Mouse (Mus musculus) layer of hippocampus, adult 2 months (tissue): ENCODE measurements around the gene Klhl5. TPM values are rescaled to one million over a fixed set of nuclear protein-coding genes. Genes with fewer than 3 reads are reported as not detected.

Source experiments
- DNase-seq, 2 experiments: peaks; one replicate each; pipeline ENCODE4 v3.0.0; 2022; ENCODE audit warnings: low spot score in 2 of 2
- H3K27ac ChIP-seq: fragments of 200-600 bp; 2 replicates; pipeline ENCODE4 v1.8.1; 2022
- H3K4me3 ChIP-seq: fragments of 200-600 bp; 2 replicates; pipeline ENCODE4 v1.8.1; 2022; ENCODE audit warnings: mild to moderate bottlenecking
- CTCF ChIP-seq: fragments of 200-600 bp; conservative IDR thresholded peaks from 2 replicates; pipeline ENCODE4 v1.8.1; 2022; ENCODE audit warnings: antibody characterized with exemption, mild to moderate bottlenecking, moderate library complexity
- total RNA-seq, 2 experiments: library from RNA; stranded (reverse); gene quantifications; 2 replicates each; pipeline ENCODE4 v1.2.3; 2021

Gene Klhl5
- total RNA-seq, 2 experiments from 2014 or later, result 53.8 to 62.9 TPM

- TF ChIP-seq CTCF, result 0 out of 2 replicates have a peak, but pooled peaks have one; percentile 16
- peak overlapping the region; percentile 54 for H3K27ac ChIP-seq
- peak; percentile 35 to 65 for DNase-seq
- no peak overlapping the region for H3K4me3 ChIP-seq
These were observed 51.5 kb downstream of the Klhl5 start for GRCm38 (mm10) chr5:65158696-65159305.

DNA sequence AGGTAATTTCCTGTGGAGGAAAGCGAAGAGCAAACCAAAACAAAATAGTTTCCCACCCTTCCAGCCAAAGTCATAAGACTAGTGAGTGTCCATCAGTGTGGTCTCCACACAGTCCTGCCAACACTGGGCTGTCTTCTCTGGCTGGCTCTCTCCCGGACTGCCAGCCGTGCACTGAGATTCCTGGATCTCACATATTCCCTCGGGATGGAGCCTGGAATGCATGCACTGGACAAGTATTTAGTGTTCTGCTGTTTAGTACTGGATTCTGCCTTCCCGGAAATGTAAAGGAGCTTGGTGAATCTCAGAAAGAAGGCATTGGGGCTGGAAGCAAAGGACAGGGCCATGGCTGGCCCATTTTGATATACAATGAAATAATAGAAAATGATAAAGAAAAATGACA lies 55.7 kb downstream of the Klhl5 start:
- TF ChIP-seq CTCF, result no peak
- H3K4me3 ChIP-seq, result no peak overlapping the region
- DNase-seq, result no peak
- no peak overlapping the region for H3K27ac ChIP-seq

DNA sequence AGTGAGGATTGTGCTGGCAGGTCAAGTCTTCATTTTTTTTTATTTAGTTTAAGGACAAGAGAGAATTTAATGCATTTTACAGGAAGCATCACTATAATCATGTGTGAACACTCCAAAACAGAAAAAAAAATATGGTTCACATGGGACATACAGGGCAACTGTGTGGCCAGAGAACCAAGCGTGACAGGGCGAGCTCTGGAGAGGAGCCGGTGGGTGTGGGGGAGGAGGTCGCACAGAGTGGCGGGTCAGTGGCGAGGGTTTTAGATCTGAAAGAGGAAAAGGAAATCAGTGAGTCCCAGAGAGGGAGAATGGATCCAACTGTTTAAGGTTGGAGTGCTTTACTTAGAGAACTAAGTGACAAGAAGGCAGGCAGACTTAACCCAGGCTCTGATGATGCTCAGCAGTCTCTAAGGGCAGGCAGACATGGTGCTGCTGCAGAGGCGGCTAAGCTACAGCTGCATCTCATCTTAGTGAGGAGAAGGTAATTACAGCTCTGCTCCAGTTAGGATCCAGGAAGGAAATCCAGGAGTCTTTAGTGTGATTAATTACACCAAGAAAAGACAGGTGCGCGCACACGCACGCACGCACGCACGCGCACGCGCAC lies 56.3 kb downstream of the Klhl5 start:
- Histone ChIP-seq H3K4me3 (no peak overlapping the region), H3K27ac (no peak overlapping the region)
- no peak for TF ChIP-seq CTCF
- no peak for DNase-seq

GRCm38 (mm10) chr5:65170206-65170605 lies 62.9 kb downstream of the Klhl5 start:
- TF ChIP-seq CTCF, result no peak
- Histone ChIP-seq H3K4me3 (no peak overlapping the region), H3K27ac (no peak overlapping the region)
- no peak for DNase-seq

GRCm38 (mm10) chr5:65175035-65175917 lies 67.9 kb downstream of the Klhl5 start:
- DNase-seq, result peak; percentile 59 to 71
- H3K27ac ChIP-seq, result peak overlapping the region; percentile 86

GRCm38 (mm10) chr5:65175918-65176484 lies 68.7 kb downstream of the Klhl5 start:
- DNase-seq, result no peak
- peak overlapping the region; percentile 86 for H3K27ac ChIP-seq
- H3K4me3 ChIP-seq, result peak overlapping the region; percentile 46

More at GRCm38 (mm10) chr5:65175035-65175917, 67.9 kb downstream of the Klhl5 start:
- peak overlapping the region; percentile 46 for H3K4me3 ChIP-seq
- no peak for TF ChIP-seq CTCF

DNA sequence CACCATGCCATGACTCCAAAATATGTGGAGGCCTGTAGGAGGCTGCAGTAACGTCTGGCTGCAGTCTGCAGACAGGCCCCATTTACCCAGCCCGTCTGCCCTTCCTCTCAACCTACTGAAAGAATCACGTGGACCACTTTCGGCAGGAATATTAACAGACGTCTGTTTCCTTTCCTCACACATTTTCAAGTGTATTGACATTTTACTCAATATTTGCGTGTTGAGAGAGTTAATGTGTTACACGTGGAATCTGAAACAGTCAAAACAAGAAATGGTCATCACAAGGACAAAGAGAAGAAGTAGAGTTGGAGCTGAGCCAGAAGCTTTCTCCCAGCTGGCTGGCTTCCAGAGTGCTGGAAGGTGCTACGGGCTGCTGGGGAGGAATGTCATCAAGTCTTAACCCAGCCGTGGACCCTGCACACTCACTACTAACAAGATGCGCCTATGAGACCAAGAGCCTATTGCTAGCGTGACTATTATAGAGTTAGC lies 69.7 kb downstream of the Klhl5 start:
- no peak for DNase-seq
- Histone ChIP-seq H3K27ac (0 out of 2 replicates have a peak overlapping the region, but pooled peaks have one; percentile 3), H3K4me3 (no peak overlapping the region)
- TF ChIP-seq CTCF, result no peak

More at GRCm38 (mm10) chr5:65175918-65176484, 68.7 kb downstream of the Klhl5 start:
- TF ChIP-seq CTCF, result no peak

DNA sequence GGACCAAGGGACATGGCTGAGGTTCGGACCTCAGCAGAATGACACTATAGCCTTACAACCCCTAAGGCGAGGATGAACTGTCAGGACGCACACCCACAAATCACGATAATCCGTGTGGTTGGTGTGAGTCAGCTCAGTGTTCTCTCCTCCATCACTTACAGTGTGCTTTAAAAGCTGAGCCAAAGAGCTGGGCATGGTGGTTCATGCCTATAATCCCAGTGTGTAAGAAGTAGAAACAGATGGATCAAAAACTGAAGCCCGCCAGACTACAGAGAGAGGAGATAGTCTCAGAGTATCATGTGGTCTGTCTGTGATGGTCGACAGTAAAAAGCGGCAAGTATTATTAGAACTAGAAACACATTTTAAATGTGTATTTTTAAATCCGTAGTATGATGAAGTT lies 71.1 kb downstream of the Klhl5 start:
- Histone ChIP-seq H3K4me3 (no peak overlapping the region), H3K27ac (peak overlapping the region; percentile 2; the same call in 1 of the 2 replicates)
- DNase-seq, result no peak
- TF ChIP-seq CTCF, result no peak

DNA sequence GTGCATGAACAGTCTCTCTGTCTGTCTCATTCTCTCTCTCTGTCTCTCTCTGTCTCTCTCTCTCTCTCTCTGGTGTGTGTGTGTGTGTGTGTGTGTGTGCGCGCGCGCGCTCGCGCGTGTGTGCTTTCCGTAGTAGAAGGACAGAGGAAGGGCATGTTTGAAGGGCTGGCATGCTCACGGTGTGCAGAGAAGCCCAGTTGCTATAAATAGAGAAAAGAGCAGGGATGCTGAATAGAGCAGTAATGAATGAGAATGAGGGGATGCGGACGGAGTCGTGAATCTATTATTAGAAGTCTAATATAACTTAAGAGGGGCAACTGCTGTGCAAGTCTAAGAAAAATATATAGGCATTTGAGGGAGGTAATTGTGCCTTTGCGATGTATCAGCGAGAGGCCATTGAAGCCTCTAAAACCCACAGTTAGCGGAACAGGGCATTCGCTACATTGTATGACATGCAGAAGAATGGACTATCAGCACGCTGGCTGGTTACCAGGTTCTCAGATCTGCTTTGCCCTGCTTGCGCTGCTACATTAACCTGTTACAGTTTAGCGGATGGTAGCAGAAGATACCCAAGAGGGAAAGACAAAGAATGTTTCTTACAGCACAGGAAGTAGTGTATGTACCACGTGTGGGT lies 73.9 kb downstream of the Klhl5 start:
- TF ChIP-seq CTCF, result no peak
- DNase-seq, result no peak
- Histone ChIP-seq H3K4me3 (no peak overlapping the region), H3K27ac (peak overlapping the region; percentile 80)

DNA sequence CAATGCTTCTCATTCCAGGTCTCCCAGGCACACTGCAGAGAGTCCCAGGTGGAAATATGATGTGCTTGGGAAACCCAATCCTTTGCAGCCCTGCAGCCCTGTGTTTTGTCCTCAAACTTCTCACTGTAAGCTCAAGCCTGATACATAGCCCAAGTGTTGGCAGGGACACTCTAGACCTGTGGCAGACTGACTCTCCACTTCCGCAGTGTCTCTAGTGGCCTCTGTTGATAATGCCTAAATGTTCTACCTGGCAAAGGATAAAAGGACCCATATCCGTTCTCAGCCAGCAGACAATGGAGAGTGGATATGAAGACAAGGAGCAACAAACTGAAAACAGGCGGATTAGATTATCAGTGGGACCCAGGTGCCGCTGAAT lies 74.4 kb downstream of the Klhl5 start:
- Histone ChIP-seq H3K27ac (peak overlapping the region; percentile 80), H3K4me3 (no peak overlapping the region)
- TF ChIP-seq CTCF, result peak; percentile 39
- DNase-seq, result no peak

GRCm38 (mm10) chr5:65182268-65182667 lies 74.9 kb downstream of the Klhl5 start:
- no peak for TF ChIP-seq CTCF
- H3K27ac ChIP-seq, result peak overlapping the region; percentile 80
- peak in 1 of 2 experiments; percentile 50 for DNase-seq
- H3K4me3 ChIP-seq, result no peak overlapping the region

- Histone ChIP-seq H3K4me3 (no peak overlapping the region), H3K27ac (peak overlapping the region; percentile 57; the same call in 1 of the 2 replicates)
- no peak for DNase-seq
- no peak for TF ChIP-seq CTCF
These were observed 84.3 kb downstream of the Klhl5 start for GRCm38 (mm10) chr5:65191601-65192000.
